Mouse (Mus musculus) spleen, adult 2 months (tissue): Measurements from ENCODE around the gene Grip1. TPM values are rescaled to one million over a fixed set of nuclear protein-coding genes. Genes with fewer than 3 reads are reported as not detected.
"Not testable (repeated sequence)": the region's sequence is repeated elsewhere in the genome, so short reads cannot be mapped to it uniquely, and the experiment has no call there.

ENCODE experiments used
- DNase-seq, 2 experiments: peaks; one replicate each; pipeline versions ENCODE4 v3.0.0 to v3.0.0-alpha.2; 2012 to 2021; ENCODE audit warnings: low spot score in 2 of 2, low read depth in 1 of 2
- H3K27ac ChIP-seq: fragments of 200-500 bp; 2 replicates; pipeline ENCODE4 v1.5.1; 2012; ENCODE audit warnings: low read length, inconsistent platforms; ENCODE audit not compliant: insufficient read depth
- H3K27me3 ChIP-seq: fragments of 200-500 bp; 2 replicates; pipeline ENCODE4 v1.6.1; 2012; ENCODE audit warnings: mild to moderate bottlenecking, moderate library complexity, low read length, inconsistent platforms; ENCODE audit not compliant: control insufficient read depth, insufficient read depth
- H3K36me3 ChIP-seq: fragments of 200-500 bp; 2 replicates; pipeline ENCODE4 v1.6.1; 2012; ENCODE audit warnings: mild to moderate bottlenecking, low read length, inconsistent platforms; ENCODE audit not compliant: control insufficient read depth, insufficient read depth
- H3K4me1 ChIP-seq: fragments of 200-500 bp; 2 replicates; pipeline ENCODE4 v1.6.1; 2011; ENCODE audit warnings: inconsistent platforms; ENCODE audit not compliant: control insufficient read depth, insufficient read depth, insufficient read length
- H3K4me3 ChIP-seq: fragments of 200-500 bp; 2 replicates; pipeline ENCODE4 v1.5.1; 2011; ENCODE audit warnings: mild to moderate bottlenecking, inconsistent platforms; ENCODE audit not compliant: insufficient read depth, insufficient read length; ENCODE audit errors: extremely low read depth
- CTCF ChIP-seq: fragments of 200-500 bp; IDR thresholded peaks from 2 replicates; pipeline ENCODE4 v1.5.1; 2011; ENCODE audit warnings: mild to moderate bottlenecking, inconsistent platforms; ENCODE audit not compliant: insufficient read depth, insufficient read length, insufficient replicate concordance; ENCODE audit errors: extremely low read depth
- POLR2A ChIP-seq: fragments of 200-500 bp; IDR thresholded peaks from 2 replicates; pipeline ENCODE4 v1.6.1; 2011; ENCODE audit warnings: low read depth, low read length, inconsistent platforms
- WGBS: fragments of 180-500 bp; shearing (Covaris S2); methylation state at CpG from one replicate; pipeline ENCODE4 v1.1.7; 2018; 5-methylcytosine and 5-hydroxymethylcytosine counted together
- polyA plus RNA-seq: library from polyadenylated mRNA; depleted of rRNA; stranded (reverse); fragments of >200 nt; gene quantifications from 2 replicates; pipeline ENCODE4 v1.2.3, GENCODE M21; 2012

Grip1 gene
- polyA plus RNA-seq, 1 experiment = not detected

- peaks cover 46% of the 10 kb centered on the region for H3K36me3 ChIP-seq
- H3K27me3 ChIP-seq = no peaks in the 10 kb centered on the region
- no peak overlapping the region for H3K4me3 ChIP-seq
- TF ChIP-seq POLR2A = no peak
- no peak for TF ChIP-seq CTCF
- 97% methylated on average over 1 of the region's 1 CpGs for WGBS
- H3K27ac ChIP-seq = no peak overlapping the region
- H3K4me1 ChIP-seq = no peaks in the 10 kb centered on the region
- no peak for DNase-seq
Observed at GRCm38 (mm10) chr10:120100806-120101205, 647.2 kb downstream of the Grip1 start.

- Histone ChIP-seq H3K4me1 (no peaks in the 10 kb centered on the region), H3K36me3 (peaks cover 3% of the 10 kb centered on the region; the same call in 1 of the 2 replicates), H3K27ac (no peak overlapping the region), H3K4me3 (peak overlapping the region; percentile 86; the same call in 1 of the 2 replicates), H3K27me3 (no peaks in the 10 kb centered on the region)
- no peak for DNase-seq
- TF ChIP-seq CTCF = no peak
- TF ChIP-seq POLR2A = no peak
- WGBS = 61% methylated on average over 3 of the region's 3 CpGs
Observed at GRCm38 (mm10) chr10:120111691-120112319, 658.2 kb downstream of the Grip1 start.

- WGBS = under 1% methylated on average over 55 of the region's 55 CpGs
- peaks cover 1% of the 10 kb centered on the region; the same call in 1 of the 2 replicates for H3K36me3 ChIP-seq
Observed at GRCm38 (mm10) chr10:120112507-120113396, 659.1 kb downstream of the Grip1 start, which contains the start of gene Helb. Helb (minus strand) TSS chr10:120112987.

GRCm38 (mm10) chr10:120113482-120113881 is 659.9 kb downstream of the Grip1 start:
- H3K27ac ChIP-seq = peak overlapping the region; percentile 91; the same call in 1 of the 2 replicates
- not testable (repeated sequence) for H3K4me1 ChIP-seq, H3K4me3 ChIP-seq, H3K36me3 ChIP-seq, DNase-seq, H3K27me3 ChIP-seq
- 23% methylated on average over 9 of the region's 9 CpGs for WGBS

More at GRCm38 (mm10) chr10:120112507-120113396, 659.1 kb downstream of the Grip1 start, which contains the start of gene Helb:
- DNase-seq = peak; percentile 92 to 99
- Histone ChIP-seq H3K27me3 (no peaks in the 10 kb centered on the region), H3K4me3 (peak within 1 kb of the TSS; percentile 86), H3K4me1 (no peaks in the 10 kb centered on the region), H3K27ac (peak within 1 kb of the TSS; percentile 91)
- TF ChIP-seq CTCF (no peak), POLR2A (peak; percentile 60; the same call in 1 of the 2 replicates)

- Histone ChIP-seq H3K27me3 (no peaks in the 10 kb centered on the region), H3K27ac (no peak overlapping the region), H3K36me3 (no peaks in the 10 kb centered on the region; the same call in 1 of the 2 replicates), H3K4me1 (no peaks in the 10 kb centered on the region), H3K4me3 (no peak overlapping the region)
- 90% methylated on average over 6 of the region's 6 CpGs for WGBS
- TF ChIP-seq CTCF = no peak
- TF ChIP-seq POLR2A = no peak
- DNase-seq = no peak
Observed at GRCm38 (mm10) chr10:120113980-120114379, 660.4 kb downstream of the Grip1 start.

GRCm38 (mm10) chr10:120114493-120114892 is 660.9 kb downstream of the Grip1 start:
- Histone ChIP-seq H3K4me1 (no peaks in the 10 kb centered on the region), H3K36me3 (no peaks in the 10 kb centered on the region), H3K27me3 (no peaks in the 10 kb centered on the region), H3K4me3 (no peak overlapping the region), H3K27ac (no peak overlapping the region)
- TF ChIP-seq POLR2A (no peak), CTCF (no peak)
- DNase-seq = no peak
- 89% methylated on average over 7 of the region's 7 CpGs for WGBS
